In genomic region chr10:84756435-84757095, GRCm38 (mm10) we compare ENCODE assay signal across 8 mouse cellular contexts. TPM values are rescaled to one million over a fixed set of nuclear protein-coding genes. Genes with fewer than 3 reads are reported as not detected.
DNase-seq lines count a peak whose midpoint lies in the region; ATAC-seq and TF ChIP-seq lines count a peak whose summit lies in the region.

No protein-coding gene starts in this region.

- no peak for ATAC-seq in liver, embryonic 11.5 days (replicated peaks; ENCODE audit: low FRiP score)
- no peak for ATAC-seq in embryonic facial prominence, embryonic 11.5 days (replicated peaks; ENCODE audit: insufficient number of reproducible peaks, low FRiP score, low TSS enrichment, low read depth)
- no peak for ATAC-seq in hindbrain, postnatal 0 days
- ATAC-seq in neural tube, embryonic 11.5 days (ENCODE audit: insufficient read depth, low FRiP score, low TSS enrichment): 0 out of 2 replicates have a peak, but pooled peaks have one; percentile 13

- no peak overlapping the region for H3K27ac ChIP-seq in liver, embryonic 11.5 days (ENCODE audit: low read depth, low read length)
- no peak overlapping the region for H3K27ac ChIP-seq in embryonic facial prominence, embryonic 11.5 days (replicated peaks; ENCODE audit: low read depth, low read length)
- peak overlapping the region; percentile 84 for H3K27ac ChIP-seq in hindbrain, postnatal 0 days
- H3K27ac ChIP-seq in neural tube, embryonic 11.5 days (ENCODE audit: low read depth, low read length): peak overlapping the region; percentile 96

- H3K9ac ChIP-seq in liver, embryonic 11.5 days (ENCODE audit: low read depth, low read length): no peak overlapping the region
- peak overlapping the region; percentile 34; the same call in 1 of the 2 replicates for H3K9ac ChIP-seq in embryonic facial prominence, embryonic 11.5 days (replicated peaks; ENCODE audit: low read length)
- peak overlapping the region; percentile 54 for H3K9ac ChIP-seq in hindbrain, postnatal 0 days (replicated peaks; ENCODE audit: low read length)
- peak overlapping the region; percentile 60 for H3K9ac ChIP-seq in neural tube, embryonic 11.5 days (ENCODE audit: low read length)

- H3K4me2 ChIP-seq in liver, embryonic 11.5 days: peak overlapping the region; percentile 38
- peak overlapping the region; percentile 41 for H3K4me2 ChIP-seq in embryonic facial prominence, embryonic 11.5 days (ENCODE audit: low read depth, low read length)
- H3K4me2 ChIP-seq in hindbrain, postnatal 0 days (ENCODE audit: low read depth, low read length): peak overlapping the region; percentile 77
- H3K4me2 ChIP-seq in neural tube, embryonic 11.5 days (ENCODE audit: low read depth): peak overlapping the region; percentile 76

- no peaks in the 10 kb centered on the region for H3K9me3 ChIP-seq in liver, embryonic 11.5 days (ENCODE audit: control insufficient read depth, low read length)
- no peaks in the 10 kb centered on the region for H3K9me3 ChIP-seq in embryonic facial prominence, embryonic 11.5 days (replicated peaks; ENCODE audit: control insufficient read depth, low read length)
- H3K9me3 ChIP-seq in hindbrain, postnatal 0 days (ENCODE audit: low read length): no peaks in the 10 kb centered on the region
- no peaks in the 10 kb centered on the region for H3K9me3 ChIP-seq in neural tube, embryonic 11.5 days (ENCODE audit: control insufficient read depth, low read length)

- DNase-seq in liver, embryonic 11.5 days (ENCODE audit: low spot score): peak; percentile 42
- no peak for DNase-seq in liver
- peak; percentile 64 for DNase-seq in embryonic facial prominence, embryonic 11.5 days (ENCODE audit: low spot score)
- peak; percentile 62 for DNase-seq in hindbrain, postnatal 0 days (ENCODE audit: low spot score)
- DNase-seq in neural tube, embryonic 11.5 days (ENCODE audit: low spot score): peak; percentile 77
- DNase-seq in left cerebral cortex, postnatal 36 days (ENCODE audit: low spot score in 2 of 2): no peak
- DNase-seq in gastrocnemius, postnatal 25 days: no peak
- DNase-seq in right cerebral cortex, adult 18-20 months: no peak

- H3K36me3 ChIP-seq in liver, embryonic 11.5 days (ENCODE audit: control insufficient read depth, insufficient read depth, low read length): no peaks in the 10 kb centered on the region
- H3K36me3 ChIP-seq in embryonic facial prominence, embryonic 11.5 days (replicated peaks; ENCODE audit: control insufficient read depth, insufficient read depth, low read depth, low read length): no peaks in the 10 kb centered on the region
- no peaks in the 10 kb centered on the region for H3K36me3 ChIP-seq in hindbrain, postnatal 0 days (ENCODE audit: insufficient read depth, low read length)
- no peaks in the 10 kb centered on the region for H3K36me3 ChIP-seq in neural tube, embryonic 11.5 days (ENCODE audit: control insufficient read depth, insufficient read depth, low read length)

- WGBS in liver, embryonic 11.5 days: 1% methylated on average over 42 of the region's 42 CpGs
- WGBS in embryonic facial prominence, embryonic 11.5 days: under 1% methylated on average over 42 of the region's 42 CpGs
- under 1% methylated on average over 42 of the region's 42 CpGs for WGBS in hindbrain, postnatal 0 days
- under 1% methylated on average over 42 of the region's 42 CpGs for WGBS in neural tube, embryonic 11.5 days

- peaks cover 5% of the 10 kb centered on the region; the same call in 1 of the 2 replicates for H3K4me1 ChIP-seq in liver, embryonic 11.5 days (replicated peaks; ENCODE audit: control insufficient read depth, insufficient read depth, low read length)
- peaks cover 4% of the 10 kb centered on the region for H3K4me1 ChIP-seq in embryonic facial prominence, embryonic 11.5 days (ENCODE audit: control insufficient read depth, insufficient read depth, low read length)
- peaks cover 15% of the 10 kb centered on the region for H3K4me1 ChIP-seq in hindbrain, postnatal 0 days (ENCODE audit: insufficient read depth, low read length)
- peaks cover 19% of the 10 kb centered on the region for H3K4me1 ChIP-seq in neural tube, embryonic 11.5 days (ENCODE audit: control insufficient read depth, insufficient read depth, low read length)

- intact Hi-C loops in left cerebral cortex, postnatal 36 days (cut with DNase I): no loop called here

- no peak for TF ChIP-seq CTCF in hindbrain, postnatal 0 days (IDR thresholded peaks at IDR 0.05; ENCODE audit: low read depth)

- H3K4me3 ChIP-seq in liver, embryonic 11.5 days (ENCODE audit: low read depth, low read length): peak overlapping the region; percentile 24
- H3K4me3 ChIP-seq in embryonic facial prominence, embryonic 11.5 days (ENCODE audit: low read depth, low read length): peak overlapping the region; percentile 32
- H3K4me3 ChIP-seq in hindbrain, postnatal 0 days (ENCODE audit: low read length): peak overlapping the region; percentile 49
- H3K4me3 ChIP-seq in neural tube, embryonic 11.5 days (ENCODE audit: low read depth, low read length): peak overlapping the region; percentile 56

- peaks cover 96% of the 10 kb centered on the region for H3K27me3 ChIP-seq in liver, embryonic 11.5 days (replicated peaks; ENCODE audit: control insufficient read depth, insufficient read depth, low read length)
- H3K27me3 ChIP-seq in embryonic facial prominence, embryonic 11.5 days (ENCODE audit: control insufficient read depth, insufficient read depth, low read length): peaks cover 65% of the 10 kb centered on the region
- peaks cover 19% of the 10 kb centered on the region; the same call in 1 of the 2 replicates for H3K27me3 ChIP-seq in hindbrain, postnatal 0 days (ENCODE audit: insufficient read depth, low read length)
- H3K27me3 ChIP-seq in neural tube, embryonic 11.5 days (ENCODE audit: control insufficient read depth, insufficient read depth, low read length): peaks cover 41% of the 10 kb centered on the region

RNA-seq across cellular contexts. Expression of gene Rfx4, which starts 0.7 kb away (rescaled TPM):
- polyA plus RNA-seq in liver, embryonic 11.5 days (2014; fragmentation: Nextera tagmentation; extraction: Ambion mirVana): not detected in 2 replicates
- polyA plus RNA-seq in embryonic facial prominence, embryonic 11.5 days (2014; fragmentation: Nextera tagmentation; extraction: Ambion mirVana): 4.8 and 5.2 TPM in 2 replicates
- 16.7 and 21.5 TPM in 2 replicates for total RNA-seq in hindbrain, postnatal 0 days (2014; rRNA removed)
- polyA plus RNA-seq in hindbrain, postnatal 0 days (2015; fragmentation: Nextera tagmentation; extraction: Ambion mirVana): 16.1 and 17.1 TPM in 2 replicates
- 56.3 and 62.9 TPM in 2 replicates for polyA plus RNA-seq in neural tube, embryonic 11.5 days (2014; fragmentation: Nextera tagmentation; extraction: Ambion mirVana)
- total RNA-seq in left cerebral cortex, postnatal 36 days (2021): 10 to 100 TPM in 1 of 2 experiments, 1 to 10 TPM in 1; 9.3 to 11.3 TPM
- total RNA-seq in gastrocnemius, postnatal 25 days (2021): not detected

Comparison
In these comparisons a context has a peak if more than half of its experiments do, and no peak if none do; other contexts are left out.
1. DNase-seq: peak in liver, embryonic 11.5 days (single experiment), embryonic facial prominence, embryonic 11.5 days (single experiment), hindbrain, postnatal 0 days (single experiment) and neural tube, embryonic 11.5 days (single experiment); none in liver (single experiment), left cerebral cortex, postnatal 36 days (0 of 2), gastrocnemius, postnatal 25 days (single experiment) and right cerebral cortex, adult 18-20 months (single experiment).
2. H3K27ac ChIP-seq: peak in hindbrain, postnatal 0 days (single experiment) and neural tube, embryonic 11.5 days (single experiment); none in liver, embryonic 11.5 days (single experiment) and embryonic facial prominence, embryonic 11.5 days (single experiment).
3. Peak in every context shown above with its lines, with median percentiles within 50 percentile points of each other: H3K4me2 ChIP-seq and H3K4me3 ChIP-seq.